Mouse (Mus musculus): ENCODE measurements around the gene Krtap9-3. TPM values are rescaled to one million over a fixed set of nuclear protein-coding genes. Genes with fewer than 3 reads are reported as not detected.

Gene Krtap9-3
- polyA plus RNA-seq, 1 experiment from 2014 or later: not detected

Other genes with a start within 250 kb of the Krtap9-3 start
- gene Krt27, start 247.0 kb downstream of the Krtap9-3 start, polyA plus RNA-seq (2014; fragmentation: Nextera tagmentation; extraction: Ambion mirVana): 0.13 TPM in 1 of 2 replicates, not detected in the other
- gene Krt28, start 223.2 kb downstream of the Krtap9-3 start, polyA plus RNA-seq (2014; fragmentation: Nextera tagmentation; extraction: Ambion mirVana): 0.34 TPM in 1 of 2 replicates, not detected in the other
- gene Krt10, start 208.7 kb downstream of the Krtap9-3 start, polyA plus RNA-seq (2014; fragmentation: Nextera tagmentation; extraction: Ambion mirVana): 26.7 and 30.1 TPM in 2 replicates
- gene Krt12, start 175.8 kb downstream of the Krtap9-3 start, polyA plus RNA-seq (2014; fragmentation: Nextera tagmentation; extraction: Ambion mirVana): not detected in 2 replicates
- gene Krt20, start 160.0 kb downstream of the Krtap9-3 start, polyA plus RNA-seq (2014; fragmentation: Nextera tagmentation; extraction: Ambion mirVana): 0.17 and 0.53 TPM in 2 replicates
- gene Krt23, start 105.0 kb downstream of the Krtap9-3 start, polyA plus RNA-seq (2014; fragmentation: Nextera tagmentation; extraction: Ambion mirVana): 0.61 TPM in 1 of 2 replicates, not detected in the other
- gene Krt39, start 76.8 kb downstream of the Krtap9-3 start, polyA plus RNA-seq (2014; fragmentation: Nextera tagmentation; extraction: Ambion mirVana): not detected in 2 replicates
- not detected in 2 replicates for gene Krt40, start 54.9 kb downstream of the Krtap9-3 start, polyA plus RNA-seq (2014; fragmentation: Nextera tagmentation; extraction: Ambion mirVana)
- gene Krtap3-3, start 47.2 kb downstream of the Krtap9-3 start, polyA plus RNA-seq (2014; fragmentation: Nextera tagmentation; extraction: Ambion mirVana): not detected in 2 replicates
- gene Krtap3-2, start 41.3 kb downstream of the Krtap9-3 start, polyA plus RNA-seq (2014; fragmentation: Nextera tagmentation; extraction: Ambion mirVana): not detected in 2 replicates
- not detected in 2 replicates for gene Gm11939, start 38.6 kb downstream of the Krtap9-3 start, polyA plus RNA-seq (2014; fragmentation: Nextera tagmentation; extraction: Ambion mirVana)
- gene Krtap3-1, start 31.5 kb downstream of the Krtap9-3 start, polyA plus RNA-seq (2014; fragmentation: Nextera tagmentation; extraction: Ambion mirVana): not detected in 2 replicates
- gene Krtap1-5, start 17.1 kb downstream of the Krtap9-3 start, polyA plus RNA-seq (2014; fragmentation: Nextera tagmentation; extraction: Ambion mirVana): not detected in 2 replicates
- gene Krtap1-4, start 14.5 kb downstream of the Krtap9-3 start, polyA plus RNA-seq (2014; fragmentation: Nextera tagmentation; extraction: Ambion mirVana): not detected in 2 replicates
- gene Krtap1-3, start 6.8 kb downstream of the Krtap9-3 start, polyA plus RNA-seq (2014; fragmentation: Nextera tagmentation; extraction: Ambion mirVana): not detected in 2 replicates
- not detected in 2 replicates for gene Gm11938, start 5.2 kb upstream of the Krtap9-3 start, polyA plus RNA-seq (2014; fragmentation: Nextera tagmentation; extraction: Ambion mirVana)
- gene Gm11937, start 12.1 kb upstream of the Krtap9-3 start, polyA plus RNA-seq (2014; fragmentation: Nextera tagmentation; extraction: Ambion mirVana): not detected in 2 replicates
- gene Krtap2-4, start 16.7 kb upstream of the Krtap9-3 start, polyA plus RNA-seq (2014; fragmentation: Nextera tagmentation; extraction: Ambion mirVana): not detected in 2 replicates
- not detected in 2 replicates for gene Gm11562, start 22.3 kb upstream of the Krtap9-3 start, polyA plus RNA-seq (2014; fragmentation: Nextera tagmentation; extraction: Ambion mirVana)
- gene Krtap4-1, start 30.1 kb upstream of the Krtap9-3 start, polyA plus RNA-seq (2014; fragmentation: Nextera tagmentation; extraction: Ambion mirVana): not detected in 2 replicates
- not detected in 2 replicates for gene Krtap4-2, start 37.0 kb upstream of the Krtap9-3 start, polyA plus RNA-seq (2014; fragmentation: Nextera tagmentation; extraction: Ambion mirVana)
- gene Krtap4-7, start 46.0 kb upstream of the Krtap9-3 start, polyA plus RNA-seq (2014; fragmentation: Nextera tagmentation; extraction: Ambion mirVana): not detected in 2 replicates
- not detected in 2 replicates for gene Gm11555, start 52.1 kb upstream of the Krtap9-3 start, polyA plus RNA-seq (2014; fragmentation: Nextera tagmentation; extraction: Ambion mirVana)
- gene Gm11563, start 60.9 kb upstream of the Krtap9-3 start, polyA plus RNA-seq (2014; fragmentation: Nextera tagmentation; extraction: Ambion mirVana): not detected in 2 replicates
- gene Krtap4-6, start 67.9 kb upstream of the Krtap9-3 start, polyA plus RNA-seq (2014; fragmentation: Nextera tagmentation; extraction: Ambion mirVana): not detected in 2 replicates
- not detected in 2 replicates for gene Gm14190, start 92.6 kb upstream of the Krtap9-3 start, polyA plus RNA-seq (2014; fragmentation: Nextera tagmentation; extraction: Ambion mirVana)
- gene Gm14180, start 136.2 kb upstream of the Krtap9-3 start, polyA plus RNA-seq (2014; fragmentation: Nextera tagmentation; extraction: Ambion mirVana): not detected in 2 replicates
- gene Gm11595, start 174.8 kb upstream of the Krtap9-3 start, polyA plus RNA-seq (2014; fragmentation: Nextera tagmentation; extraction: Ambion mirVana): not detected in 2 replicates
- gene Krtap4-8, start 182.6 kb upstream of the Krtap9-3 start, polyA plus RNA-seq (2014; fragmentation: Nextera tagmentation; extraction: Ambion mirVana): not detected in 2 replicates
- not detected in 2 replicates for gene Krtap4-9, start 187.1 kb upstream of the Krtap9-3 start, polyA plus RNA-seq (2014; fragmentation: Nextera tagmentation; extraction: Ambion mirVana)
- not detected in 2 replicates for gene Gm11596, start 195.4 kb upstream of the Krtap9-3 start, polyA plus RNA-seq (2014; fragmentation: Nextera tagmentation; extraction: Ambion mirVana)
- gene Gm11569, start 200.8 kb upstream of the Krtap9-3 start, polyA plus RNA-seq (2014; fragmentation: Nextera tagmentation; extraction: Ambion mirVana): not detected in 2 replicates
- not detected in 2 replicates for gene Gm11554, start 206.3 kb upstream of the Krtap9-3 start, polyA plus RNA-seq (2014; fragmentation: Nextera tagmentation; extraction: Ambion mirVana)
- gene Krtap4-13, start 211.8 kb upstream of the Krtap9-3 start, polyA plus RNA-seq (2014; fragmentation: Nextera tagmentation; extraction: Ambion mirVana): not detected in 2 replicates
- gene Gm11564, start 217.6 kb upstream of the Krtap9-3 start, polyA plus RNA-seq (2014; fragmentation: Nextera tagmentation; extraction: Ambion mirVana): not detected in 2 replicates
- gene 2300003K06Rik, start 240.0 kb upstream of the Krtap9-3 start, polyA plus RNA-seq (2014; fragmentation: Nextera tagmentation; extraction: Ambion mirVana): not detected in 2 replicates

Measured in embryonic facial prominence, embryonic 11.5 days (tissue).